Mouse (Mus musculus) left cerebral cortex, postnatal 4 days (tissue): ENCODE results near the gene Ptprg. TPM values are rescaled to one million over a fixed set of nuclear protein-coding genes. Genes with fewer than 3 reads are reported as not detected.

ENCODE experiments used
- DNase-seq: peaks from one replicate; pipeline ENCODE4 v3.0.0-alpha.2; 2022
- intact Hi-C: fragments of 180-260 bp; cut with DNase I; formaldehyde crosslinking; loops from one replicate; pipeline ENCODE4 v1.15.1; 2025
- total RNA-seq, 2 experiments: library from RNA; stranded (reverse); gene quantifications; 2 replicates each; pipeline ENCODE4 v1.2.3; 2021

The Ptprg gene
- total RNA-seq = 100 to 1,000 TPM; 127 to 141 TPM

DNA sequence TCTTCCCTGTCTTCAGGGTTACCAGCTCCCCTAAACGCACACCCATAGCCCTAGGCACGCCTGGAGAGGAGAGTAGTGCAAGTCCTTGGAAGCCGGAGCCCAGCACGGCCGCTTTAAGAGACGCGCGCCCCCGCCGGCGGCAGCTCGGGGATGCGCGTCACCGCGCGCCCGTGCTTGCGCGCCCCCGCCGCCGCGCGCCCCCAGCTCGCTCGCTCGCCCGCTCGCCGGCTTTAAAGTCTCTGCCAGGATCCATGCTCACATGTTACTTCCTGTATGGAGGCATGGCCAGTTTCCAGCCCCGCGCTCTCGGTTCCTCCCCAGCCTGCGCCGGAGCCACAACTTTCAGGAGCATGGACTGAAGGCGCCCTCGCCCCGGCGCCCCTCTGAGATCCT lies at the start of gene Ptprg:
Gene Ptprg (plus strand): TSS at position 260 of the 393 bp plus-strand sequence.
- DNase-seq = peak; percentile 93
- intact Hi-C loops = loop anchor here (5.0 kb wide), 1 partner anchor 589 kb away; no protein-coding TSS in a partner anchor

DNA sequence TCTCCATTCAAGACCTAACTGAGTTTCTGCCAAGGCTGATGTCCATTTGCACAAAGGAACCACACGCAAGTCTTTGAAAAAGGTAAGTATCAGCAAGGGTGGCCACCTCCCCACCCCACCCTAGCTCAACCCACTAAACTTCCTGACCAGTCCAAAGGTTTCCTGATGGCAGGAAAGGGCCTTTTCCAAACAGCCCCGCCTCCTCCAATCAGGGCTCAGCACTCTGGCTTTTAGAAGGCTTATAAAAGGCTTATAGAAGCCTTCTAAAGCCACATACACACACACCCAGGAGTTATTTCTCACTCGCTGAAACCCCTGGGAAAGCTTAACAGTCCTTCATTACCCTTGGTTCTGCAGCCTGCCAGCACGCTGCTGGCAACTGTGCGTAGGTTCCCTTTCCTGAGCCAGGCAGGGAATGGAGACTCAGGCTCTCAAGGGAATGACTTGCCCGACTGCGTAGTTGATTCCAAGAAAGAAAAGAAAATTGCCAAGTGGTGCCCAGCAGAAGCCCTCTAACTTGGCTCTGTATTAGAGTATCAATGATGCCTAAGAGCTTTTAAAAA lies 49.4 kb upstream of the Ptprg start:
- intact Hi-C loops = no loop called here
- DNase-seq = peak; percentile 11

DNA sequence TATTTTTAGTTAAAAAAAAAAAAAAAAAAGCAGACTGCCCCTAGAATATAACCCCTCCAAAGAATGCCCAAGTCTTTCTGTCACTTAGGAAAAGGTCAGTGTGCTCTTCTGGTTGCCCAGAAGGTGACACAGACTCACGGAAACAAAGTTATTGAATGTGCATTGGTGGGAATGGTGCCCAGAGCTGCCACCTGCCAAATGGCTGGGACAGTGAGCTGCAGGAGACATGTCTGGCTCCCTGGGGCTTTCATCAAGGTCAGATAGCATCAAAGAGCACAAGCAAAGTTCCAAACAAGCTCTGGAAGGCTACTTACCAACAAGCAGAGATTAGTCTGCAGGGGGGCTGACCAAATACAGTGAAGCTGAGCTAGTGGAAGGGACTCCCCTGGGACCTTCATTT lies 43.2 kb upstream of the Ptprg start:
- DNase-seq = no peak

DNA sequence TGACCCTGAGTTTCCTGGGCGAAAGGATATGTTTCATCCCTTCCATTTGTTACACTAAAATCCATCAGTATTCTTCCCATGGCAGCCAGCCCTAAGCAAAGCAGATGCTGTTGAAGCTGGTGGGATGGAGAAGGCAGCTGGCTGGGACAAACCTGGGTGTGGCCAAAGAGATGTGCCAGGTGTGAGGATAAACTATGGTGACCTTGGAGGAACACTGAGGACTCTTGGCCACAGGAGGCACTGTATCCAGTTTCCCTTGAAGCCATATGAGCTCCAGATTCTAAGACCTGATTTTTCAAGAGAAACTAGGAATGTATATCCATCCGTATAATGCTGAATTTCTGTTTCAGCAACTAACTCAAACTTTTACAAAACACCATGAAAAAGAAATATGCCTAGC lies 34.2 kb upstream of the Ptprg start:
- intact Hi-C loops = no loop called here
- no peak for DNase-seq

More for the DNA sequence above, 43.2 kb upstream of the Ptprg start:
- intact Hi-C loops = no loop called here

DNA sequence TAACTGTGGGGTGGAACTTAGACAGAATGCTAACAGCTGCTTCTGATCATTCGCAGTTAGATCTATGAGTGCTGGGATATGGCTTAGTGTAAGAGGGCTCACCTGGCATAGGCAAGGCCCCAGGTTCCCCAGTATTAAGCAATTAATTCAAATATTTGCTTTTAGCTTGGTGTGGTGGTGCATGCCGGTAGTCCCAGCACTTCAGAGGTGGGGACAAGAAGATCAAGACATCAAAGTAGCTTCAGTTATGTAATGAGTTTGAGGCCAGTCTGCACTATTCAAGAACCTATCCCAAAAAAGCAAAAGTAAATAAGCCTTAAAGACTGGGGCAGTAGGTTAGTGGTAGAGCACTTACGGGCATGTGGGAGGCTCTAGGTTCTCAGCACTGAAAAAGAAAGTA lies 30.3 kb upstream of the Ptprg start:
- intact Hi-C loops = no loop called here
- DNase-seq = no peak

DNA sequence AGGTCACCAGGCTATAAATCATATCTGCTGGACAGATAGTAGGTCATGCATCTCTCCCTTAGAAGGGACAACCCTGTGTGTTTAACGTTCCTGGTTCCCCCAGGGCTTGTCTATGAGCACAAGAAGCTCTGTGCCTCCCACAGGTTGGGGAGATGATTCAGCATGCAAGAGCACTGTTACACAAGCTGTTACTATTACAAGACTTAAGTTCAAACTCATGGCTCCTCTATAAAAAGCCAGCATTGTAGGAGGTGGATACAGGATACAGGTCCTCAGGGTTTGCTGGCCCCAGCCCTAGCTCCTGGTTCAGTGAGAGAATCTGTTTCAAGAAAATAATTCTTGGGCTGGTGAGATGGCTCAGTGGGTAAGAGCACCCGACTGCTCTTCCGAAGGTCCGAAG lies 23.7 kb upstream of the Ptprg start:
- DNase-seq = no peak
- intact Hi-C loops = no loop called here

DNA sequence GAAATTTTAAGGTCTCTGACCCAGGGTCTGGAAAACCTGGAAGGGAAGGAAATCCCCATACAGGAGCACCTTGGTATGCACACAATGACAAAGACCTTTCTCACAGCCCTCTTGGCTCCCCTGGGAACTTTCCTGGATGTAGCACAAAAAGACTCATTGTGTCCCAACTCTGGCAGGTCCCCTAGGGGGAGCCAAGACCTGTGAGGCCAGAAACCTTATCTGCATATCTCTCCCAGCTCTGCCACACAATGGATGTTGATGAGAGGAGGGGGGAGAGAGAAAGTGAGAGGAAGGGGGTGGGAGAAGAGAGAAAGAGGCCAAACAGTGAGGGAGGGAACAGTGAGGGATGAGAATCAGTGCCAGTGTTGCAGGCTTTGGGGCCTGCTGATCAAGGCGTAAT lies 18.9 kb upstream of the Ptprg start:
- intact Hi-C loops = no loop called here
- DNase-seq = no peak

DNA sequence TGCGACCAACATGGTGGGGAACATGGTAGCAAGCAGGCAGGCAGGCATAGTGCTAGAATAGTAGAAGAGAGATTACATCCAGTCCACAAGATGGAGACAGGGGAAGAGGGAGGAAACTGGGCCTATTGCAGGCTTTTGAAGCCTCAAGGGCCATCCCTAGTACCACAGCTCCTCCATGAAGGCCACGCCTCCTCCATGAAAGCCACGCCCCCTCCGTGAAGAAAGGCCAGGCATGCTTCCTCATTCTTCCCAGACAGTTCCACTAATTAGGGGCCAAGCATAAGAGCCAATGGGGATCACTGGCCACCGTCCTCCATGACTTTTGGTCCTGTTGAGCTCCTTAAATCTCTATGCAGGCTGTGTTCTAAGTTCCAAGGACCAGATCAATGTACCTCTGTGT lies 17.2 kb upstream of the Ptprg start:
- DNase-seq = no peak
- intact Hi-C loops = no loop called here

DNA sequence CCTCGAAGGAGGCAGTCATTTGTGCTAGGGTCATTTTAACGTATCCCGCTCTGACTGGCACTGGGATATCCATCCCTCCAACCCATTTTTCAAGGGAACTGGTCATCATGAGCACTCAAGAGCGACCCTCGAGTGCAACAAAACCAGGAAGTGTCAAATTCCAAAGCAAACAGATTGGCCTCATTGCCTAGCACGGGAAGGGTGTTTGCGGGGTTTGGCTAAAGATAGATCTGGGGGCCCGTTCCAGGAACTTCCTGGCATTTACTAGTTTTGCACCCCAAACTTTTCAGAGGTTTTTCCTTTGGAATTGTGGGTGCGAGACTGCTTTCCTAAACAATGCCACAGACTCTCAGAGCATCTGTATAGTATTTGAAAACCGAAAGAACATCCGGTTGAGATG lies 1.4 kb upstream of the Ptprg start:
- intact Hi-C loops = loop anchor here (5.0 kb wide), 1 partner anchor 590 kb away; no protein-coding TSS in a partner anchor

DNA sequence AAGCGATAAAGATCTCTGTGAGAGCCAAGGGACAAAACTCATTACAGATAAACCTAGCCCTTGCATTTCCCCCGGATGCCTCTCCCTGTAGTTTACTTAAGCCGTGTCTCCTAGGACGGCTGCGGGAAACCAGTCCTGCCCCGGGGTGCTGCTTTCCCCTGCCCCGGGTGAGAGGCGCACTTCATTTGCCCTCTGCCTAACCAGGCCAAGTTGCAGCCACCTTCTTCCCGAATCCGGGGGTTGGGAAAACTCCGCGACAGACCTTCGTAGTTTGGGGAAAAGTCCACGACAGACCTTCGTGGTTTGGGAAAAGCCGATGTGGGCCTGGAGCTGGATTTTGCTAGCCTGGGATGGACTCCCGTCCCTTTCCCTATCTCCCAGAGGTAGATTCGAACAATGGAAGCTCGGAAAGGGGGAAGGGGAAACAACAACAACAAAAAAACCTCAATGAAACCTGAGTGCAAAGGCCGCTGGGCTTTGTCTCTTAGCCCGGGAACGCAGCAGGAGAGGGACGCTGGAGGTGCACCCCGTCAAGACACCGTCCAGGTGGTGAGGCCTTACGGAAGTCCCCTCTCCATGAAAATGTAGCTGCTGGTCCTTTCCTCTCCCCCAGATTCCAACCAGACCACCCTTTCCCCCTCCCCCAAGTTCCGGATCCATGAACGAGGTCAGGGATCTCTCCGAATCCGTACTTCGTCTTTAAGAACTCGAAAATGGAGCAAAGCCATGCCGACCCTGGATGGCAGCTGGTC lies 635 bp upstream of the Ptprg start:
- peak; percentile 24 for DNase-seq
- intact Hi-C loops = loop anchor here (5.0 kb wide), 1 partner anchor 590 kb away; no protein-coding TSS in a partner anchor

More for the DNA sequence above, 1.4 kb upstream of the Ptprg start:
- DNase-seq = no peak

DNA sequence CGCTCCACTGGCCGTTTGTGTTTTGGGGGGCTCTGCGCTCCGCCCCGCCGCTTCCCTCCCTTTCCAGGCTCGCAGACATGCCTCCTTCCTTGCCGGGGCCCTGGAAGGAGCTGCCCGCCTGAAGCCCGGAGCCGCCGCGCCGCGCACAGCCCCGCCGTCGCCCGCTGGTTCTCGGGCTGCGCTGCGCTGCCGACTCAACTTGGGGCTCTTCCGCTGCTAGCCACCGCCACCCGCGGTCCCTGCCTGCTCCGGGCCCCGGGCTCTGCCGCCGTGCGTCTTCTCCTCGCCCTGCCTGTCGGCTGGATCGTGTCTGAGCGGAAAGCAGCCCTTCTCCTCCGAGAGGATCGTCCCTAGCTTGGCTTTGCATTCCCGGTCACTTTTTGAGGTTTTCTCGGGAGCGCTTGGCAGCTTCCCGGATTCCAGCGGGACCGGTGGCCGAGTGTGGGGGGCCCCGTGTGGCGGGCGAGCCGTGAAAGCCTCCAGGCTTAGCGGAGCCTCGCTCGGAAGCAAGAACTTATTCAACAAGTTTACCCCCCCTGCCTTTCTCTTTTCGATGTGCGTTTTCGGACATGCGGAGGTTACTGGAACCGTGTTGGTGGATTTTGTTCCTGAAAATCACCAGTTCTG lies 460 bp downstream of the Ptprg start:
- DNase-seq = no peak
- intact Hi-C loops = loop anchor here (5.0 kb wide), 1 partner anchor 589 kb away; no protein-coding TSS in a partner anchor

DNA sequence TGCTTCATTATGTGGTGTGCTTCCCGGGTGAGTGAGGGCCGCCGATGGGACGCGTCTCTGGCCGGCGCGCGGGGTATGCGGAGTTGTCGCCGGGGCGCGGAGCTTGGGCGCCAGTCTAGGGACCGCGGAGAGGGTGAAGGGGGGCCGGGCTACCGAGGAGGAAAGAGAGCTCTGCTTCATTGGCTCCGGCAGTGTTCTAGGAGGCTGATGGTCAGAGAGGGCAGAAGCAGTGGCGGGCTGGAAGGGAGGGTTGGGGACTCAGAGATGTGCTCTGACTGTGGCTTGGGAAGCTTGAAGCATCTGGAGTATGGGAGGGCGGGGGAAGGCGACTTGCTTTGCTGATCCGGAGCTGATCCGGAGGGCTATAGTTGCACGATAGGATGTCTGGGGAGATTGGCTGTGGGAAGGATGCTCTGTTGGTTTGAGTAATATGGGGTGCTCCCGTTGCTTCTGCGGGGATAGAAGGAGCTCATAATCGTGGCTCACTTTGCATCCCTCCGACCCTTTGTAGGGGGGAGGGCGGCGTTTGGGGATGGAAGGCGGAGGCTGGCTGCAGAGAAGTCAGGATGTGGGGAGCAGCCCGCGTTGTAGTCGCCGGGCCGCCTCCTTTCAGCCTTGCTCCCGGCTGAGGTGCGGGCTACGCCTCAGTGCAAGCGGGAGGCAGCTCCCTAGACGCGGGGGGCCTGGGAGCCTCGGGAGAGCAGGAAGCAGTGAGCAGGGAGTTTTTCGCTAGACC lies 1.1 kb downstream of the Ptprg start:
- intact Hi-C loops = loop anchor here (5.0 kb wide), 1 partner anchor 588 kb away; no protein-coding TSS in a partner anchor
- peak; percentile 59 for DNase-seq

DNA sequence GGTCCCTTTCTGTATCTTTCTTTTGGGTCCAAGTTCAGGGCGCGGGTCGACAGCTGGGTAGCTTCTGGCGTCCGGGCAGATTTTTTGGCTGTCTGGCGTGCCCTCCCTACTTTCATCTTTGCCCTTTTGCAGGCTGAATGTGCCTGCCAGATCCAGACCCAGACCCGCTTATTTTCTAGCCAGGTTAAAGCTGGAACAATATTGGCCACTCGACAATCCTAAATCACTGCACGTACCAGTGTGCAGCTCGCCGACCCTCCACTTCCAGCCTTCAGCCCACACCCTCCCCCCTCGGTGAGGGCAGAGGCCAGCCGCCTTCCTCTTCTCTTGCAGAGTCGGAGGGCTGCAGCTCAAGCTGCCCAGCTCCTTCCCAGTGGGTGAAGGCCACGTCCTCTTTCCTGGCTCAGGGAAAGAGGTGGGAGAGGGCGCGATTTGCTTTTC lies 1.7 kb downstream of the Ptprg start:
- intact Hi-C loops = no loop called here
- DNase-seq = peak; percentile 51

DNA sequence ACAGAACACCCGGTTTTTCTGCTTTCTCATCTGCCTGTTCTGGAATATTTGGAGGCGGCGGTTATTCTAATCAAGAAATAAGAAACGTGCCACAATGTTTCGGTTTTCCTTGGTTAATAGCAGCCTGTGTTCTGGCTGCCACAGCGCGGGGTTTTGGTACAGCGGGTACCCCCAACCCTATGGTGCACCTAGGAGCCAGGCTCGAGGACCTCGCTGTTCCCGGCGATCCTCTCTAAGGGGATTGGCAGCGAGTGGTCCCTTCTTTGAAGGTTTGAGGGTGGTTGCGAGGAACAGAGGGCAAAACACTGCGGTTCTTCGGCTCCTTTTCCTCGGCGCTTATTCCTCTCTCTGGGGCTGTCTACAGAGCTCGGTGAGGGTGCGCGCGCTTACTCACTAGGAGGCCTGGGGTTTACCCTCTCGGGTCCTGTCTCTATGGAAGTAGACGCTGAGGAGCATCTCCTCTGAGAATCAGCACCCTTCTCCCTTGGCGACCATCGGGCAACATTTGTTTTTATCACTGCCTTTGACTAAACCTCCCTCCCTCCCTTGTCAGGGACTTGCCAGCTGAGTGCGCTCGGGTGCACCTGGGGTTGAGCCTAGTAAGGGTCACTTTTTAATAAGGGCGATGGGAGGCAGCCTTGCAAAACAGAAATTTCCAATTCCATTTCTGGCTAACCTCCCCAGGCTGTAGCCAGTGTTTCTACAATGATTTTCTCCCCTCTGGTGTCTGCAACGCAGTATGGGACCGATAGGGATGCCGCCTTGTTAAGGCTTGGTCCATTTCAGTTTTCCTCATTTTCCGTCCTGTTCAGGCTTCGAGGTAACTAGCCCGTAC lies 2.4 kb downstream of the Ptprg start:
- DNase-seq = peak; percentile 31
- intact Hi-C loops = no loop called here

DNA sequence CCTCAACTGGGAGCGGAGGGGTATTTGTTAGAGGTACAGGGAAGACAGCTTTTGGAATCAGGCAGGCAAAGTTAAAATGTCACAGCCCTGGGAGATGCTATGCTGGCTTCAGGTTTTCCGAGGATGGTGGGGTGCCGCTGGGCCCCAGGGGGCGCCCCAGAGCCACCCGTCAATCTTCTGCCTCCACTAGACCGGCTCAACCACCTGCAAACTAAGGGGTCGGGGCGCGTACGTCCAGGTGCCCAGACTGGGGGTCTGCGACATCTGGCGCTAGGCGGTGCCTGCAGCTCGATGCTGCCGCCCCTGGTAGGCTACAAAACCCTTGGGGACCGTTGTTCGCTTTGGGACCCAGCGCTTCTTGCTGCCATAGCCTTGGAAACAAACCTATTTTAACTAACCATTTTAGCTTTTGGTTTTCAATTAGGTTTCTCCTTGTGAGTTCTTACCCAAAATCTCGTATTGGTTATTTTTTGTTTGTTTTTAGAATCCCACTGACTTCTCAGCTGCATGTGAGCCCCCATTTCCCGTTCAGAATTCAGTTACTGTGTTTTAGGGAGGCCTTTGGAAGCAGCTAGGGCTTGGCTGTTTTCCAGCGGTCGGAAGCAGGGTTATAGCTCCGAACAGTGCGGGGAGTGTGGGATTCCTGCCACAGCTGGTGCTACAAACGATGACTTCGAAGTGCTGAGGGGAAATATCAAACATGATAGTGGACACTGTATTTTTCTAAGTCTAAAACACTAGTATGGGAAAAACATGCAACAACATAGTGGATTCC lies 3.2 kb downstream of the Ptprg start:
- intact Hi-C loops = no loop called here
- peak; percentile 73 for DNase-seq

DNA sequence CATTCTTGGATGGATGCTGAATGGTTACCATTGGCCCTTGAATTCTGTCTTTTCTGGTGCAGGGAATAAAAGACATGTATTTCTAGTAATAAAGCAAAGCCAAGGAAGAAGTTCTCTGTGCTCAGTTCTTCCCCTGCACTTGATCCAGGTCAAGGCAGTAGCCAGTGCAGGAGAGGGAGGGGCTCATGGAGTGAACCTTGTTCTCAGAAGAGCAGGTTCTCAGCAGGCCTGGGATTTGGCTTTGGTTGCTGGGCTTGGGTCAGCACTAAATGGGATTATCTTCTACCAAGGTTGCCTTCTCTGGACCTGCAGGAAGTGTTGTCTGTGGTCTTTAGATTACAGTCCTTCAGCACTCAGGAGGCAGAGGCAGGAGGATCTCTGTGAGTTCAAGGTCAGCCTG lies 5.2 kb downstream of the Ptprg start:
- intact Hi-C loops = no loop called here
- DNase-seq = no peak

DNA sequence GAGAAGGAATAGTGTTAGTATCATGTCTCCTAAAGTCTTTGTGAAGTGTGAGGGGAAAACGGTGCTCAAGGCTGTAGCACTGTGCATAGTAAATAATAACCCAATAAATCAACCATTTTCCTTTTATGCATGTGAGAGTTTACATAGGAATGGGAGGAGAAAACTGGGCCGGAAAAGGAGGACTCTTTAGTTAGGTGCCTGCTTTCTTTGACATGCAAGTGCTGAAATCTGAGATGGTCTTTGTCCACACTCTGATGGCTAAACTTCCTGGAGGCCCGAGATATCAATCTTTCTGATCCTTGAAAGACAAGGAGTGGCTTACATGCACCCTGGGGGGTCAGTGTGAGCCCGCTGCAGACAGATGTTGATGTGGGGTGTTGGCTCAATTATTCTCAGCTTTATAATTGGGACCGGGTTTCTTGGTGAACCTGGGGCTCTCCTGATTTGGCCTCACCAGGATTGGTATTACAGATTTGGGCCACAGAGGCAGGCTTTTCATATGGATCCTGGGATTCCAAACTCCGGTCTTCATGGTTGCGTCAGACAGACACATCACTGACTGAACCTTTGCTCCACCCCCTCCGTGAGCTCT lies 7.4 kb downstream of the Ptprg start:
- no peak for DNase-seq
- intact Hi-C loops = loop anchor here (5.0 to 10.0 kb wide), 2 partner anchors 264 to 572 kb away; no protein-coding TSS in a partner anchor

DNA sequence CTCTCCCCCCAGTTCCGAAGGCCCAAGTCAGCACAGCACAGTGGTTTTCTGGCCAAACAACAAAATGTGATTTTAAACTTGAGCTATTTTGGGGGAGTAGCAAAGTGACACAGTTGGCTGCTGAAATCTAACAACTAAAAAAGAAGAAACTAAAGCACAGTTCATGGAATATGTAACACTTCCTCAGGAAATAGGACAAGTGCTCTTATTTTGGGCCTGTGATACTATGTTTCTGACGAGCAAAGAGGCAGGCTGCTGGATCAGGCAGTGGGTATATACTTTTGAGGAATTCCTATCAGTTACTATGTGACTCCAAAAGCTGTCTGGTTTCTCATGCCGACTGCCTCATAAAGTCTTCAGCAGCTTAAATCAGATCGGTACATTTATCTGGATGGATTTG lies 8.1 kb downstream of the Ptprg start:
- intact Hi-C loops = loop anchor here (5.0 to 10.0 kb wide), 2 partner anchors 263 to 571 kb away; no protein-coding TSS in a partner anchor
- no peak for DNase-seq

DNA sequence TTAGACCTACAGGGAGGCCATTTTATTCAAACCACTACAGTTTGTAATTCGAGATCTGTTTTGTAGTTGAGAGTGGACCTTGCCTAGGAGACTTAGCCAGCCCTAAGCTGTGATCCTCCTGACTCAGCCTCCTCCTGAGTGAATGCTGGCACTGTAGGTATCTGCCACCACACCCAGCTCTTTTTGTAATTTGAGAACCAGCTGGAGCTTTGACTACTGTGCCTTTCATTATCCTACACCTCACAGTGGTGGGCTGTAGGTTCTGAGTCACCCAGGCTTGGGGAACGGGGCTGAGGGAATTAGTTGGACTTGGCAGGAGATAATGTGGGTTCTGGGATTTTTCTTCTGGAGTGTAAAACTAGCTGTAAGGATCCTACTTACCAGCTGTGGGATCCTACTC lies 9.5 kb downstream of the Ptprg start:
- no peak for DNase-seq
- intact Hi-C loops = loop anchor here (5.0 to 10.0 kb wide), 2 partner anchors 262 to 569 kb away; no protein-coding TSS in a partner anchor
